Mouse (Mus musculus) hindbrain, embryonic 16.5 days (tissue): ENCODE measurements around the gene Mbd6. TPM values are rescaled to one million over a fixed set of nuclear protein-coding genes. Genes with fewer than 3 reads are reported as not detected.

Experiments used
- ATAC-seq: fragments of 200-750 bp; cut with Nextera tagmentation; 2 replicates; pipeline ENCODE4 v1.8.0; 2017; ENCODE audit warnings: moderate TSS enrichment, moderate library complexity
- H3K27ac ChIP-seq: fragments of 300-500 bp; sonication (generic); 2 replicates; pipeline ENCODE4 v1.5.1; 2014; ENCODE audit warnings: low read depth, mild to moderate bottlenecking, control low read depth, low read length, moderate library complexity
- H3K27me3 ChIP-seq: fragments of 300-500 bp; sonication (generic); replicated peaks from 2 replicates; pipeline ENCODE4 v1.6.1; 2014; ENCODE audit warnings: low read length; ENCODE audit not compliant: control insufficient read depth, insufficient read depth
- H3K36me3 ChIP-seq: fragments of 300-500 bp; sonication (generic); 2 replicates; pipeline ENCODE4 v1.6.1; 2014; ENCODE audit warnings: mild to moderate bottlenecking, low read length, moderate library complexity, mixed read lengths; ENCODE audit not compliant: control insufficient read depth, insufficient read depth
- H3K4me1 ChIP-seq: fragments of 300-500 bp; sonication (generic); 2 replicates; pipeline ENCODE4 v1.6.1; 2014; ENCODE audit warnings: low read depth, low read length; ENCODE audit not compliant: control insufficient read depth, insufficient read depth
- H3K4me2 ChIP-seq: fragments of 300-500 bp; sonication (generic); 2 replicates; pipeline ENCODE4 v1.6.1; 2014; ENCODE audit warnings: mild to moderate bottlenecking, low read length, control low read depth, moderate library complexity
- H3K4me3 ChIP-seq: fragments of 300-500 bp; sonication (generic); 2 replicates; pipeline ENCODE4 v1.5.1; 2014; ENCODE audit warnings: mild to moderate bottlenecking, low read length, control low read depth, moderate library complexity
- H3K9ac ChIP-seq: fragments of 300-500 bp; sonication (generic); 2 replicates; pipeline ENCODE4 v1.6.1; 2014; ENCODE audit warnings: low read depth, mild to moderate bottlenecking, control low read depth, low read length, moderate library complexity
- H3K9me3 ChIP-seq: fragments of 300-500 bp; sonication (generic); 2 replicates; pipeline ENCODE4 v1.6.1; 2014; ENCODE audit warnings: mild to moderate bottlenecking, low read length, moderate library complexity; ENCODE audit not compliant: control insufficient read depth
- WGBS: fragments of 180-500 bp; shearing (Covaris S2); extraction: QIAGEN DNeasy Blood & Tissue Kit; methylation state at CpG from one replicate; pipeline ENCODE4 v1.1.7; 2014; 5-methylcytosine and 5-hydroxymethylcytosine counted together
- polyA plus RNA-seq: library from polyadenylated mRNA; unstranded; fragments of >200 nt; fragmentation: Nextera tagmentation; extraction: Ambion mirVana; gene quantifications from 2 replicates; pipeline ENCODE4 v1.2.1, GENCODE M21; 2015

Mbd6 gene
- polyA plus RNA-seq, 1 experiment from 2014 or later, result 11.2 TPM

DNA sequence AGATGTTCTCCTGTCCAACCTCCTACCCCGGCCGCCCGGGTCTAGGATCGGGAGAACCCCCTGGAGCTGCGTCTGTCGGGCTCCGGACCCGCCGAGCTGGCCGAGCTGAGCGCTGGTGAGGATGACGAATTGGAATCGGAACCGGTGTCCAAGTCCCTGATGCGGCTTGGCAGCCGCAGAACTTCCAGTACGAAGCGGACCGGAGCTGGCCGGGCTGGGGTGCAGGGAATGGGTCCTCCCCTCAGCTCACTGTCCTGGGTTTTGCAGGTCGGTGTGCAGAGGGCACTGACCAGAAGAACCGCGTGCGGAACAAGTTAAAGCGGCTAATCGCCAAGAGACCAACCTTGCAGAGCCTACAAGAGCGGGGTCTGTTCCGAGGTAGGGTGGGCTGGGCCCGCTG, 38.0 kb upstream of the Mbd6 start:
- Histone ChIP-seq H3K27me3 (peaks cover 56% of the 10 kb centered on the region), H3K4me1 (peaks cover 10% of the 10 kb centered on the region), H3K4me2 (peak overlapping the region; percentile 68), H3K27ac (no peak overlapping the region), H3K36me3 (no peaks in the 10 kb centered on the region), H3K9me3 (0 out of 2 replicates have a peak, but pooled peaks cover 2% of the 10 kb centered on the region), H3K9ac (peak overlapping the region; percentile 56), H3K4me3 (peak overlapping the region; percentile 39)
- WGBS, result 6% methylated on average over 29 of the region's 29 CpGs
- no peak for ATAC-seq

DNA sequence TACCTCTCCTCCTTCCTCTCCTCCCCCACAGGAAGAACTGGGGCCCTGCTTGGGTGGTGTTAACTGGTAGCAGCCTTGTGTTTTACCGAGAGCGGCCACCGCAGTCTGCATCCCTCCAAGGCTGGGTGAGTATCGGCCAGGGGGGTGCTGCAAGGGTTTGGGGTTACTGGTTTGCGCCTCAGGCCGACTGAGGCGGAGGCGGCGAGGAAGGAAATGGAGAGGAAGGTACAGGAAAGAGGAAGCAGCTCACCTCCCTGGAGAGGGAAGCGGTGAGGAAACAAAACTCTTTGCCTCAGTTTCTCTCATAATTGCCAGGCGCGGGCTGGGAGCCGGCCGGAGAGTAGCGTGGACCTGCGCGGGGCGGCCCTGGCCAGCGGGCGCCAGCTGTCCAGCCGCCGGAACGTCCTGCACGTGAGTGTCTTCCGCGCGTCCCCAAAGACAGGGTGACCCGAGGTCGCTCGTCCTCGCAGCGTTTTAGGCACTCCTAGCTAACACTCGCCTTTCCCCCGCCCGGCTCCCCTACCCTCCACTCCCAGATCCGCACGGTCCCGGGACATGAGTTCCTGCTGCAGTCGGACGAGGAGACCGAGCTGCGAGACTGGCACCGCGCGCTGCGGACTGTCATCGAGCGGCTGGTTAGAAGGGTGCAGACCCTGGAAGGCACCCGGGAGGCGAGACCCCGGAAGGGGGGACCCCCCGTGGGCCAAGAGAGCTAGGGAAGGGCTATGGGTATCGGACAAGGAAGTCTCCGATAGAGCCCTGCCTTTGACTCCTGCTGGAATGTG, 37.4 kb upstream of the Mbd6 start:
- no peaks in the 10 kb centered on the region for H3K36me3 ChIP-seq
- peaks cover 10% of the 10 kb centered on the region for H3K4me1 ChIP-seq
- WGBS, result under 1% methylated on average over 54 of the region's 54 CpGs
- peaks cover 56% of the 10 kb centered on the region for H3K27me3 ChIP-seq
- H3K4me3 ChIP-seq, result peak overlapping the region; percentile 39
- H3K27ac ChIP-seq, result no peak overlapping the region
- 0 out of 2 replicates have a peak, but pooled peaks cover 2% of the 10 kb centered on the region for H3K9me3 ChIP-seq
- H3K4me2 ChIP-seq, result peak overlapping the region; percentile 68
- peak overlapping the region; percentile 56 for H3K9ac ChIP-seq
- 0 out of 2 replicates have a peak, but pooled peaks have one; percentile 19 for ATAC-seq

GRCm38 (mm10) chr10:127325454-127326016, 36.7 kb upstream of the Mbd6 start:
- peaks cover 56% of the 10 kb centered on the region for H3K27me3 ChIP-seq
- no peak overlapping the region for H3K27ac ChIP-seq
- H3K4me1 ChIP-seq, result peaks cover 10% of the 10 kb centered on the region
- no peak overlapping the region for H3K9ac ChIP-seq
- H3K4me2 ChIP-seq, result no peak overlapping the region; the same call in 1 of the 2 replicates
- WGBS, result 27% methylated on average over 14 of the region's 14 CpGs
- no peaks in the 10 kb centered on the region for H3K36me3 ChIP-seq
- H3K4me3 ChIP-seq, result no peak overlapping the region
- H3K9me3 ChIP-seq, result 0 out of 2 replicates have a peak, but pooled peaks cover 2% of the 10 kb centered on the region
- no peak for ATAC-seq

DNA sequence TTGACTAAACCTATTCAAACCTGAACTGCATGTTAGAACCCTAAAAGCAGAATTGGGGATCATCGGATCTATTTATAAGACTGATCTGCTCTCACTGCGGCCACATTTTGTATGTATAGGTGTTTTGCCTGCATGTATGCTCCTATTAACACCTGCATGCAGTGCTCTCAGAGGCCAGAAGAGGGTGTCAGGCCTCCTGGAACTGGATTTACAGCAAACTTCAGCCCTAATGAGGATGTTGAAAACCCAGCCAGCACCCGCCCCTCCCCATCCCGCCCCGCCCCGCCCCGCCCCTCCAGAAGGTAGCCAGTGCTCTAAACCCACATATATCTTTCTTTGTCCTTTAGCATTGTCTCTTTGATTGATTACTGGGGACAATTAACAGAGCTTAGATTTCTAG, 35.7 kb upstream of the Mbd6 start:
- peaks cover 53% of the 10 kb centered on the region for H3K27me3 ChIP-seq
- 24% methylated on average over 3 of the region's 7 CpGs for WGBS
- no peak overlapping the region for H3K4me2 ChIP-seq
- peaks cover 10% of the 10 kb centered on the region for H3K4me1 ChIP-seq
- no peak overlapping the region for H3K9ac ChIP-seq
- H3K27ac ChIP-seq, result no peak overlapping the region
- ATAC-seq, result no peak
- H3K9me3 ChIP-seq, result 0 out of 2 replicates have a peak, but pooled peaks cover 2% of the 10 kb centered on the region
- no peak overlapping the region for H3K4me3 ChIP-seq
- H3K36me3 ChIP-seq, result no peaks in the 10 kb centered on the region

DNA sequence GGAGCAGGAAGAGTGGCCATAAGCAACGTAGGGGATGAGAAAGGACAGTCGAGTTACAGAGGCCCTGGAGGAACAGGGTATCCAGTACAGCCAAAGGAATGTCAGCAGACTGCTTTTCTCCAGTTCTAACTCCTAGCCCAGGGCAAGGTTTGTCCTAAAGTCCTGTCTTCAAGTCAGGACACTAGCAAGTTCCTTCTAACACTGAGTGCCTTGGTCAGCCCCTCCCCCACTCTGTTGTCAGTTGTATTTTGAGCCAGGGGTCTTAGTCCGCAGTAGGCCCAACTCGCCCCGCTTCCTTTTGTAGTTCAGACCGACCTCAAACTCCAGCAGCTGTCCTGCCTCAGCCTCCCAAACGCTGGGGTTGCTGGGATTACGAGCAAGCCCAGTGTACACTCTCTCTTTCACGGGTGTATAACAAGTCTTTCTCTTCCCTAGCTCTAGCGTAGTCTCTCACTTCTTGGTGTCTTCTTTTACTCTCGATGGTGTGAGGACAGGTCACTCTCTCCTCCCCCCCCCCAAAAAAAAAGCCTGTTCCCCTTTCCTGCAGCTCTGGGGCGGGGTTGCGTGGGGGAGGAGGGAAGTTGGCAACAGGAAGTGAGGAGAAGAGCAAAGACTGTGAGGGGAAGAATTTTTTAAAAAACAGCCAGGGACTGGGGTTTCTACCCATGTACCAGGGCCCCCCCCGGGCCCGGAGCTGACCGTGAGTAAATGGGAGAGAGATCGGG, 34.5 kb upstream of the Mbd6 start:
- no peak overlapping the region for H3K4me2 ChIP-seq
- no peak overlapping the region for H3K4me3 ChIP-seq
- H3K36me3 ChIP-seq, result no peaks in the 10 kb centered on the region
- H3K9me3 ChIP-seq, result 0 out of 2 replicates have a peak, but pooled peaks cover 2% of the 10 kb centered on the region
- H3K27me3 ChIP-seq, result peaks cover 44% of the 10 kb centered on the region
- no peak for ATAC-seq
- no peak overlapping the region for H3K9ac ChIP-seq
- peaks cover 10% of the 10 kb centered on the region for H3K4me1 ChIP-seq
- WGBS, result 82% methylated on average over 17 of the region's 17 CpGs
- no peak overlapping the region for H3K27ac ChIP-seq

GRCm38 (mm10) chr10:127322669-127323068, 33.9 kb upstream of the Mbd6 start:
- Histone ChIP-seq H3K27ac (no peak overlapping the region), H3K27me3 (peaks cover 37% of the 10 kb centered on the region), H3K4me1 (peaks cover 10% of the 10 kb centered on the region), H3K36me3 (no peaks in the 10 kb centered on the region), H3K4me2 (no peak overlapping the region), H3K9me3 (0 out of 2 replicates have a peak, but pooled peaks cover 2% of the 10 kb centered on the region), H3K4me3 (no peak overlapping the region), H3K9ac (no peak overlapping the region)
- ATAC-seq, result no peak
- WGBS, result 85% methylated on average over 4 of the region's 4 CpGs

DNA sequence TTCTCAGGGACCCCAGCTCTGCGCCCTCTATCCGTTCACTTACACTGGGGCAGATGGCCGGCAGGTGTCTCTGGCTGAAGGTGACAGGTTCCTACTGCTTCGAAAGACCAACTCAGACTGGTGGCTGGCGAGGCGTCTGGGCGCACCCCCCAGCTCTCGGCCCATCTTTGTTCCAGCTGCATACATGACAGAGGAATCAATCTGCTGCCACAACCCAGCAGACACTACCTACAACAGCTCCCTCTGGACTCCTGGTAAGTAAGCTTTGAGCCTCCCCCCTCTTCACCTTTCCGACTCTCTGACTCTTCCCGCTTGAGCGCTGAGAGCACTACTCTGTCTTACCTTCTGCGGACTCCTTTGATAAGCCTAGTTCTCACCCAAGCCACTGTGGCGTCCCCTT, 33.4 kb upstream of the Mbd6 start:
- H3K9me3 ChIP-seq, result 0 out of 2 replicates have a peak, but pooled peaks cover under 1% of the 10 kb centered on the region
- no peak overlapping the region for H3K4me2 ChIP-seq
- H3K36me3 ChIP-seq, result no peaks in the 10 kb centered on the region
- H3K27me3 ChIP-seq, result peaks cover 32% of the 10 kb centered on the region
- no peak for ATAC-seq
- no peak overlapping the region for H3K27ac ChIP-seq
- no peak overlapping the region for H3K4me3 ChIP-seq
- H3K9ac ChIP-seq, result no peak overlapping the region
- peaks cover 10% of the 10 kb centered on the region for H3K4me1 ChIP-seq
- 66% methylated on average over 13 of the region's 13 CpGs for WGBS

- Histone ChIP-seq H3K4me3 (no peak within 1 kb of the TSS), H3K27me3 (peaks cover 30% of the 10 kb centered on the region), H3K9ac (no peak within 1 kb of the TSS), H3K4me2 (no peak within 1 kb of the TSS), H3K9me3 (no peaks in the 10 kb centered on the region), H3K4me1 (peaks cover 8% of the 10 kb centered on the region), H3K36me3 (no peaks in the 10 kb centered on the region), H3K27ac (no peak within 1 kb of the TSS)
- ATAC-seq, result no peak
- WGBS, result 87% methylated on average over 3 of the region's 3 CpGs
Observed at GRCm38 (mm10) chr10:127321621-127322020, 32.8 kb upstream of the Mbd6 start, which contains the start of gene Arhgap9. Arhgap9 (plus strand) TSS chr10:127321964.

- no peaks in the 10 kb centered on the region for H3K4me1 ChIP-seq
- H3K9me3 ChIP-seq, result no peaks in the 10 kb centered on the region
- no peak overlapping the region for H3K27ac ChIP-seq
- no peak overlapping the region for H3K4me3 ChIP-seq
- no peak overlapping the region for H3K4me2 ChIP-seq
- no peak for ATAC-seq
- no peak overlapping the region for H3K9ac ChIP-seq
- no peaks in the 10 kb centered on the region for H3K36me3 ChIP-seq
- 80% methylated on average over 7 of the region's 7 CpGs for WGBS
- peaks cover 16% of the 10 kb centered on the region for H3K27me3 ChIP-seq
Observed at GRCm38 (mm10) chr10:127319969-127320368, 31.2 kb upstream of the Mbd6 start.
